Mouse (Mus musculus): ENCODE results near the gene Prepl.

The Prepl gene

GRCm38 (mm10) chr17:85090120-85091099 is at the start of gene Prepl, which contains the start of gene Camkmt:
TSS of gene Prepl (minus strand) at chr17:85090241.
TSS of gene Camkmt (plus strand) at chr17:85090552.
- DNase-seq (ENCODE audit: low read depth): peak; percentile 98

GRCm38 (mm10) chr17:85138393-85138792 is 48.4 kb upstream of the Prepl start:
- no peak for DNase-seq (ENCODE audit: low read depth)

- DNase-seq (ENCODE audit: low read depth): peak; percentile 69
These were observed 26.6 kb upstream of the Prepl start for GRCm38 (mm10) chr17:85116643-85117042.

GRCm38 (mm10) chr17:85113441-85113840 is 23.4 kb upstream of the Prepl start:
- DNase-seq (ENCODE audit: low read depth): no peak

GRCm38 (mm10) chr17:85110640-85111039 is 20.6 kb upstream of the Prepl start:
- DNase-seq (ENCODE audit: low read depth): no peak

GRCm38 (mm10) chr17:85103310-85103709 is 13.3 kb upstream of the Prepl start:
- DNase-seq (ENCODE audit: low read depth): no peak

- no peak for DNase-seq (ENCODE audit: low read depth)
These were observed 11.7 kb upstream of the Prepl start for GRCm38 (mm10) chr17:85101751-85102150.

- DNase-seq (ENCODE audit: low read depth): no peak
These were observed 10.2 kb upstream of the Prepl start for GRCm38 (mm10) chr17:85100232-85100631.

- no peak for DNase-seq (ENCODE audit: low read depth)
These were observed 8.8 kb upstream of the Prepl start for GRCm38 (mm10) chr17:85098677-85099323.

- DNase-seq (ENCODE audit: low read depth): no peak
These were observed 6.4 kb upstream of the Prepl start for GRCm38 (mm10) chr17:85096396-85096795.

- no peak for DNase-seq (ENCODE audit: low read depth)
These were observed 1.7 kb upstream of the Prepl start for GRCm38 (mm10) chr17:85091762-85092161.

- DNase-seq (ENCODE audit: low read depth): no peak
These were observed 420 bp downstream of the Prepl start for GRCm38 (mm10) chr17:85089621-85090020.

GRCm38 (mm10) chr17:85089011-85089410 is 1.0 kb downstream of the Prepl start:
- peak; percentile 8 for DNase-seq (ENCODE audit: low read depth)

GRCm38 (mm10) chr17:85088401-85088800 is 1.6 kb downstream of the Prepl start:
- DNase-seq (ENCODE audit: low read depth): no peak

GRCm38 (mm10) chr17:85087591-85087990 is 2.5 kb downstream of the Prepl start:
- DNase-seq (ENCODE audit: low read depth): no peak

- no peak for DNase-seq (ENCODE audit: low read depth)
These were observed 3.5 kb downstream of the Prepl start for GRCm38 (mm10) chr17:85086501-85086900.

GRCm38 (mm10) chr17:85085335-85085734 is 4.7 kb downstream of the Prepl start:
- no peak for DNase-seq (ENCODE audit: low read depth)

GRCm38 (mm10) chr17:85080781-85081180 is 9.3 kb downstream of the Prepl start:
- no peak for DNase-seq (ENCODE audit: low read depth)

GRCm38 (mm10) chr17:85079276-85079675 is 10.8 kb downstream of the Prepl start:
- no peak for DNase-seq (ENCODE audit: low read depth)

- no peak for DNase-seq (ENCODE audit: low read depth)
These were observed 16.0 kb downstream of the Prepl start for GRCm38 (mm10) chr17:85074083-85074482.

GRCm38 (mm10) chr17:85073214-85073613 is 16.8 kb downstream of the Prepl start:
- DNase-seq (ENCODE audit: low read depth): no peak

GRCm38 (mm10) chr17:85072383-85072782 is 17.7 kb downstream of the Prepl start:
- DNase-seq (ENCODE audit: low read depth): no peak

Data from naive thymus-derived CD4-positive, alpha-beta T cell, adult 2 months (primary cell).